Mouse (Mus musculus) heart, adult 2 months (tissue): Measurements from ENCODE around the gene Lrrc4c.

Experiments used
- CTCF ChIP-seq: fragments of 200-600 bp; IDR thresholded peaks from 2 replicates; pipeline ENCODE4 v1.8.1; 2022; ENCODE audit warnings: antibody characterized with exemption, mild to moderate bottlenecking, moderate library complexity
- POLR2A ChIP-seq: fragments of 200-500 bp; IDR thresholded peaks from 2 replicates; pipeline ENCODE4 v1.6.1; 2011; ENCODE audit warnings: mild to moderate bottlenecking, low read depth, low read length, control low read depth; ENCODE audit not compliant: insufficient read depth

DNA sequence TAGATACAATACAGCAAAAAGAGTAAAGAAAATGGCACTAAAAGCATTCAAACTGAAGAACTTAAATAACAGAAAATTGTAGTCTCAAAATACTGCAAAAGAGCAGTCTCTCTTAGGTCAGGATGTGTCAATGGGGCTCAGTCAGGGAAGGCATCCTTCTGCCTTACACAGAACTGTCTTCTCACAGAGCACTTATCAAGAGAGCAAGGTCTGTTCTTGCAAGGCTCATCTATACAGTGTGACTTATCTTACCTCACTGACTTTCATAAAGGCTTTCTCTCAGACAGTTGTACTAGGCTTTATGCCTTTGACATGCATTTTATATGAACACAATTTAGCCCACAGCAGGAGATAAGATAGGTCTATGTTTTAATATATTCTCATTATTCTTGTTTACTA is 1226.7 kb downstream of the Lrrc4c start:
- no peak for TF ChIP-seq CTCF
- TF ChIP-seq POLR2A = no peak
